Mouse (Mus musculus): ENCODE measurements at regions not wholly inside any gene's neighbourhood (a gene's known extent, or its start where the extent isn't known, plus 50 kb on each side); places are given as distances from the start of the nearest gene placed in this dataset.

- Histone ChIP-seq H3K4me3 (ENCODE audit: low read depth, low read length) (no peak overlapping the region), H3K27me3 (ENCODE audit: insufficient read depth, low read length) (no peaks in the 10 kb centered on the region), H3K4me1 (ENCODE audit: insufficient read depth, low read depth, low read length) (no peaks in the 10 kb centered on the region), H3K9me3 (replicated peaks) (no peaks in the 10 kb centered on the region), H3K36me3 (replicated peaks) (no peaks in the 10 kb centered on the region)
- TF ChIP-seq CTCF (IDR thresholded peaks at IDR 0.05; ENCODE audit: low read depth, low read length) (no peak), POLR2AphosphoS5 (IDR thresholded peaks at IDR 0.05; ENCODE audit: insufficient replicate concordance, low read depth, low read length) (no peak), GATA1 (IDR thresholded peaks at IDR 0.05; ENCODE audit: borderline replicate concordance, low read length) (no peak), GATA2 (IDR thresholded peaks at IDR 0.05; ENCODE audit: borderline replicate concordance, low read depth, low read length) (no peak), TAL1 (conservative IDR thresholded peaks at IDR 0.05; ENCODE audit: low read depth, low read length) (no peak)
- no peak for DNase-seq (ENCODE audit: low spot score)
- no peak for ATAC-seq (ENCODE audit: extremely low read depth, insufficient number of reproducible peaks, low FRiP score, poor library complexity, severe bottlenecking)
Observed at GRCm38 (mm10) chr9:61189295-61189694, 182.9 kb upstream of the Tle3 start.

DNA sequence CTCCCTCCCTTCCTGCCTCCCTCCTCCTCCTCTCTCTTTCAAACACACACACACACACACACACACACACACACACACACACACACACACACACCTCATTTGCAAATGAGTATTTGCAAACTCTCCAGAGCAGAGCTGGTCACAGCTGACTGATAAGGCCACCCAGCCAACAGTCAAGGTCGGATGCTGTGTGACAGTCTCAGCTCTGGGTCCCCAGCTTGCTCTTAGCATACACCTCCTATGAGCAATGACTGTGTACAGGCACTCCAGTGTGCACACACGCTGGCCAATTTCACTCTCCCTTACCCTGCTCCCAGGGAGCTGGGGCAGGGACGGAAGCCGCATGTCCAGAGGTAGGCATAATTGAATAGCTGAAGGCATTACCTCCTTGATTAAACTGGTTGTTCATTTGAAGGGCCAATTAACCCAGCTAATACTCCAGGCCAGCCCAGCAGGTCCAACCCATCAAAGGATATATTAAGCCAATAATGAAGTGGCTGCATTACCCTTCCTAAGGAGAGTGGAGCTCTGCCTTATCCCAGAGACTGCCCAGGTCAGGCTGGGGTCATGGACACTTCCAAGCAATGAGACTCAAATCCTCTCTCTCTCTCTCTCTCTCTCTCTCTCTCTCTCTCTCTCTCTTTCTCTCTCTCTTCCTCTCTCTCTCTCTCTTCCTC lies 173.0 kb upstream of the Tle3 start:
- Histone ChIP-seq H3K27me3 (ENCODE audit: insufficient read depth, low read length) (peaks cover 4% of the 10 kb centered on the region; the same call in 1 of the 2 replicates), H3K36me3 (replicated peaks) (no peaks in the 10 kb centered on the region), H3K9me3 (replicated peaks) (no peaks in the 10 kb centered on the region), H3K4me3 (ENCODE audit: low read depth, low read length) (no peak overlapping the region), H3K4me1 (ENCODE audit: insufficient read depth, low read depth, low read length) (no peaks in the 10 kb centered on the region)
- TF ChIP-seq TAL1 (conservative IDR thresholded peaks at IDR 0.05; ENCODE audit: low read depth, low read length) (no peak), CTCF (IDR thresholded peaks at IDR 0.05; ENCODE audit: low read depth, low read length) (no peak), POLR2AphosphoS5 (IDR thresholded peaks at IDR 0.05; ENCODE audit: insufficient replicate concordance, low read depth, low read length) (no peak), GATA2 (IDR thresholded peaks at IDR 0.05; ENCODE audit: borderline replicate concordance, low read depth, low read length) (no peak), GATA1 (IDR thresholded peaks at IDR 0.05; ENCODE audit: borderline replicate concordance, low read length) (no peak)
- ATAC-seq (ENCODE audit: extremely low read depth, insufficient number of reproducible peaks, low FRiP score, poor library complexity, severe bottlenecking) = no peak
- no peak for DNase-seq (ENCODE audit: low spot score)

DNA sequence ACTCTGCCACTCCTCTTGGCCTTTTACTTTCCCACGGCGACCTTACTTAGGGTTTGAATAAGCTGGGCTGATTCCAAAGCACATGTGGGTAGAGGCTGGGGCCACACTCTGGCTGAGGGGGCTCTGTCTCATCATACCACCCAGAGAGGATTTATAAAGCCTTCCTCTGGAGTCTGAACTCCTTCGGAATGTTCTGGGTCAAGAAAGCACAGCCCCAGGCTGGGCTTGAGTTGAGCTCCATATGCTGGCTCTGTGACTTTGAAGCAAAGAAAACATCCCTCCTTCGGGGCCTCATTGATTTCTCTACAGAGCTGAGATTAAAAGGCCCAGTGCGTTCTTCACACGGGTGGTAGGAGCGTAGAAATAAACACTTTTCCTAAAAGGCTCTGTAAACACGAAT lies 172.3 kb upstream of the Tle3 start:
- Histone ChIP-seq H3K4me3 (ENCODE audit: low read depth, low read length) (no peak overlapping the region), H3K4me1 (ENCODE audit: insufficient read depth, low read depth, low read length) (no peaks in the 10 kb centered on the region), H3K36me3 (replicated peaks) (no peaks in the 10 kb centered on the region), H3K9me3 (replicated peaks) (no peaks in the 10 kb centered on the region), H3K27me3 (ENCODE audit: insufficient read depth, low read length) (peaks cover 4% of the 10 kb centered on the region; the same call in 1 of the 2 replicates)
- no peak for DNase-seq (ENCODE audit: low spot score)
- TF ChIP-seq GATA1 (IDR thresholded peaks at IDR 0.05; ENCODE audit: borderline replicate concordance, low read length) = no peak
- TF ChIP-seq TAL1 (conservative IDR thresholded peaks at IDR 0.05; ENCODE audit: low read depth, low read length) = no peak
- no peak for TF ChIP-seq POLR2AphosphoS5 (IDR thresholded peaks at IDR 0.05; ENCODE audit: insufficient replicate concordance, low read depth, low read length)
- no peak for ATAC-seq (ENCODE audit: extremely low read depth, insufficient number of reproducible peaks, low FRiP score, poor library complexity, severe bottlenecking)

DNA sequence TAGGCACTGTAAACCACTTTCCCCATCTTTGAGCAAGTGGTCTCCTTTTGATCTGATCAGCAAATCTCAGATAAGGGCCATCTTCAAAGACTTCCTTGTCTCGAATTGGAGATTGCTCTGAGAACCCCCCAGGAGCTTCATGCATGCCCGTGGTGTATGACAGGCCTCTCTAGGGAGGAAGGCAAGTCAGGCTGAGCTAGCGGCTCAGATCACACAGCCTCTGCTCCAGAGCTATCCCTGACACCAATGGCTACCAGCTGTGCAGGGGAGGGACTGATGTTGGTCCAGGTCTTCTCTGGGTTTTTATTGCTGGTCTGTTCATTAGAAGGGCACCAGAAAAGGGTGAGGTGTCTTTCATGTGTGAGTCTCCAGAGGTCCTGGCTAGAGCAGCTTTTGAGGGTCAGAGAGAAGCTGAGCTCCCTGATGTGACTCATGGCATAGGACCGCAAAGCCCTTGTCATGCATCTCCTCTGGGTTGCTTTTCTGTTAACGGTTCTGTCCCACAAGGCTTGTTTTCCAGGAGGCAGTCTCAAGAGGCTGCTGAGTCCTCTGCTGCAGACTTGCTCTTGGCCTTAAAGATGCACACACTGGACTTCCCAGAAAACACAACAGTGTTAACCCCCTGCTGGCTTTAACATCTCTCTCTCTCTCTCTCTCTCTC lies 171.7 kb upstream of the Tle3 start:
- no peak for ATAC-seq (ENCODE audit: extremely low read depth, insufficient number of reproducible peaks, low FRiP score, poor library complexity, severe bottlenecking)
- Histone ChIP-seq H3K27me3 (ENCODE audit: insufficient read depth, low read length) (peaks cover 7% of the 10 kb centered on the region; the same call in 1 of the 2 replicates), H3K9me3 (replicated peaks) (no peaks in the 10 kb centered on the region), H3K36me3 (replicated peaks) (no peaks in the 10 kb centered on the region), H3K4me1 (ENCODE audit: insufficient read depth, low read depth, low read length) (no peaks in the 10 kb centered on the region), H3K4me3 (ENCODE audit: low read depth, low read length) (no peak overlapping the region)
- no peak for DNase-seq (ENCODE audit: low spot score)
- no peak for TF ChIP-seq GATA2 (IDR thresholded peaks at IDR 0.05; ENCODE audit: borderline replicate concordance, low read depth, low read length)
- TF ChIP-seq CTCF (IDR thresholded peaks at IDR 0.05; ENCODE audit: low read depth, low read length) = no peak
- TF ChIP-seq GATA1 (IDR thresholded peaks at IDR 0.05; ENCODE audit: borderline replicate concordance, low read length) = no peak
- TF ChIP-seq TAL1 (conservative IDR thresholded peaks at IDR 0.05; ENCODE audit: low read depth, low read length) = no peak
- TF ChIP-seq POLR2AphosphoS5 (IDR thresholded peaks at IDR 0.05; ENCODE audit: insufficient replicate concordance, low read depth, low read length) = no peak

DNA sequence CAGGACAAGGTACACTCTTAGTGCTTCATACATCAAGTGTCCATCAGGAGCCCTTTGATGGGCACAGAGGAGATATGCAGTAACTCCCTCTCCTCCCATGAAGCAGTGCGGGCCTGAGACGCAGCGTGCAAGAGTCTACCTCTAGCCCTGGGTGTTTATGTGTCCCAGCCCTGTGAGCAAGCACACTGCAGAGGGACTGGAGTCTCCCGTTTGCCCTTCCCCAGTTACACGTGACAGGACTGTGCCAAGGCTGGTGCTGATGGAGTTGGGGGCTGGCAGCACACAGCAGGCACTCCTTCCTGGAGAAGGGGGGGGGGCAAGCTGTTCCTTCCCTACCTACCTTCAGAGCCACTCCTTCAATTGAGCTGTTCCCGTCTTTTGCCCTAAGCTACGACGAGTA lies 167.1 kb upstream of the Tle3 start:
- H3K4me1 ChIP-seq (ENCODE audit: insufficient read depth, low read depth, low read length) = no peaks in the 10 kb centered on the region
- H3K9me3 ChIP-seq (replicated peaks) = no peaks in the 10 kb centered on the region
- DNase-seq (ENCODE audit: low spot score) = no peak
- peaks cover 12% of the 10 kb centered on the region; the same call in 1 of the 2 replicates for H3K27me3 ChIP-seq (ENCODE audit: insufficient read depth, low read length)
- no peaks in the 10 kb centered on the region for H3K36me3 ChIP-seq (replicated peaks)
- no peak overlapping the region for H3K4me3 ChIP-seq (ENCODE audit: low read depth, low read length)
- ATAC-seq (ENCODE audit: extremely low read depth, insufficient number of reproducible peaks, low FRiP score, poor library complexity, severe bottlenecking) = no peak
- TF ChIP-seq POLR2AphosphoS5 (IDR thresholded peaks at IDR 0.05; ENCODE audit: insufficient replicate concordance, low read depth, low read length) (no peak), TAL1 (conservative IDR thresholded peaks at IDR 0.05; ENCODE audit: low read depth, low read length) (no peak), GATA2 (IDR thresholded peaks at IDR 0.05; ENCODE audit: borderline replicate concordance, low read depth, low read length) (no peak), GATA1 (IDR thresholded peaks at IDR 0.05; ENCODE audit: borderline replicate concordance, low read length) (no peak), CTCF (IDR thresholded peaks at IDR 0.05; ENCODE audit: low read depth, low read length) (no peak)

GRCm38 (mm10) chr9:61206725-61207365 lies 165.3 kb upstream of the Tle3 start:
- Histone ChIP-seq H3K27me3 (ENCODE audit: insufficient read depth, low read length) (peaks cover 12% of the 10 kb centered on the region; the same call in 1 of the 2 replicates), H3K9me3 (replicated peaks) (no peaks in the 10 kb centered on the region), H3K36me3 (replicated peaks) (no peaks in the 10 kb centered on the region), H3K4me1 (ENCODE audit: insufficient read depth, low read depth, low read length) (no peaks in the 10 kb centered on the region), H3K4me3 (ENCODE audit: low read depth, low read length) (no peak overlapping the region)
- TF ChIP-seq TAL1 (conservative IDR thresholded peaks at IDR 0.05; ENCODE audit: low read depth, low read length) (no peak), CTCF (IDR thresholded peaks at IDR 0.05; ENCODE audit: low read depth, low read length) (no peak), POLR2AphosphoS5 (IDR thresholded peaks at IDR 0.05; ENCODE audit: insufficient replicate concordance, low read depth, low read length) (no peak), GATA1 (IDR thresholded peaks at IDR 0.05; ENCODE audit: borderline replicate concordance, low read length) (no peak), GATA2 (IDR thresholded peaks at IDR 0.05; ENCODE audit: borderline replicate concordance, low read depth, low read length) (no peak)
- DNase-seq (ENCODE audit: low spot score) = no peak
- no peak for ATAC-seq (ENCODE audit: extremely low read depth, insufficient number of reproducible peaks, low FRiP score, poor library complexity, severe bottlenecking)
